Mouse (Mus musculus): ENCODE data around the gene Ldhb.

DNA sequence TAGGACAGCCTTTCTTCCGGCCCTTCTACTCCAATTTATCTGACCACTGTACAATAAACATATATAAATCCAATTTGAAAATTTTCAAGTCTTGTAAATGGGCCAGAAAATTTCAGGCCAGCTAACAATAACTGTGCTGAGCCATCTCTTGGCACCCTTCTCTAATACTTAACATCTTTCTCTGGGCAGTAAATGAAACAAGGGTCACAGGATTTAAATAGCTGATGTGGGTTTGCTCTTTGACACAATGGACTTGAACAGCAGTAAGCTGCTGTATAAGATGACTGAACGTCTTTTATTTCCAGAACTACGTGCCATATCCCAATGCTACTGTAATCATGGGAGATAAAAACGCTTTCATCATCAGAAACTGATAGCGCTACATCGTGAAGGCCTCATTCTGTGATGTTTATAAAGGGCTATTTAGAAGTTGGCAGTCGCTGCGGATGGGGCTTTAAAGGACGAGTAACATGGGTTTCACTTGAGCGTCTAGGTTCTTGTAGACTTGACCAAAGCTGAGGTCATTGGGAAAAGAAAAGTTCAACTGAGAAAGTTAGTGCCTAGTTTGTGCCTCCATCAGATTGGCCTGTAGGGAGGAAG is 32.9 kb upstream of the Ldhb start:
- TF ChIP-seq CTCF (IDR thresholded peaks at IDR 0.05; ENCODE audit: low read depth, low read length) = no peak
- no peak for TF ChIP-seq GATA1 (IDR thresholded peaks at IDR 0.05; ENCODE audit: borderline replicate concordance, low read length)
- no peak for TF ChIP-seq POLR2AphosphoS5 (IDR thresholded peaks at IDR 0.05; ENCODE audit: insufficient replicate concordance, low read depth, low read length)
